Mouse (Mus musculus) effector memory CD4-positive, alpha-beta T cell, adult 7 months (primary cell): ENCODE measurements around the gene Arhgap19. TPM values are rescaled to one million over a fixed set of nuclear protein-coding genes. Genes with fewer than 3 reads are reported as not detected.

Experiments
- polyA plus RNA-seq: library from polyadenylated mRNA; unstranded; fragments of 100-300 nt; shearing (Covaris generic); gene quantifications from one replicate; pipeline ENCODE4 v1.2.1, GENCODE M21; 2017

Arhgap19 gene
- 1.9 TPM for polyA plus RNA-seq

DNA sequence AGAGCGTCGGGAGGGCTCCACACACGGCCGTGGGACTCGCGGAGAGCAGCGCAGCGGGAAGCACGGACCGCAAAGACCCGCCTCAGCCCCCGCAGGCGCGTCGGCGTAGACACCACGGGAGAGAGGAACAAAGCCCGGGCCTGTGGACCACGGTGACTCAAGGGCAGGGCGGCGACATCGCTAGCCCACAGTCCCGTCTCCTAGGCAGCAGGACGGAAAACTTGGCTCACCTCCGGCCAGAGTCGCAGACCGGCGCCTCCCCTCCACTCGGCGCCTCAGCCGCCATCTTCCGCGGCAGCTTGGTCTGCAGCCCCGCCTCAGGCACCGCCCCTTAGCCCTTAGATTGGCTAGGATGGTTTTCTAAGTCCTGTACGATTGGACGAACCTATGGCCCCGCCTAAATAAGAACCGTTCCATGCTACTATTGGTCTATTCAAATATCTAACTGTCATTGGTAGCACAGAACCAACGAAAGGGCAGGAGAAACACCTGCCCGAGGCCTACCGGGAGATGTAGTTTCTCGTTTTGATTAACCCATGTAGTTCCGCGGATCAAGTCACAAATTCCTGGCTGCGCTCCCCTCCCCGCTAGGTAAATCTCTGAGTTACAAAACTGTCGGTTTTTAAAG is at the start of gene Arhgap19:
TSS of gene Arhgap19 (minus strand) at position 306 of the 628 bp plus-strand sequence.

DNA sequence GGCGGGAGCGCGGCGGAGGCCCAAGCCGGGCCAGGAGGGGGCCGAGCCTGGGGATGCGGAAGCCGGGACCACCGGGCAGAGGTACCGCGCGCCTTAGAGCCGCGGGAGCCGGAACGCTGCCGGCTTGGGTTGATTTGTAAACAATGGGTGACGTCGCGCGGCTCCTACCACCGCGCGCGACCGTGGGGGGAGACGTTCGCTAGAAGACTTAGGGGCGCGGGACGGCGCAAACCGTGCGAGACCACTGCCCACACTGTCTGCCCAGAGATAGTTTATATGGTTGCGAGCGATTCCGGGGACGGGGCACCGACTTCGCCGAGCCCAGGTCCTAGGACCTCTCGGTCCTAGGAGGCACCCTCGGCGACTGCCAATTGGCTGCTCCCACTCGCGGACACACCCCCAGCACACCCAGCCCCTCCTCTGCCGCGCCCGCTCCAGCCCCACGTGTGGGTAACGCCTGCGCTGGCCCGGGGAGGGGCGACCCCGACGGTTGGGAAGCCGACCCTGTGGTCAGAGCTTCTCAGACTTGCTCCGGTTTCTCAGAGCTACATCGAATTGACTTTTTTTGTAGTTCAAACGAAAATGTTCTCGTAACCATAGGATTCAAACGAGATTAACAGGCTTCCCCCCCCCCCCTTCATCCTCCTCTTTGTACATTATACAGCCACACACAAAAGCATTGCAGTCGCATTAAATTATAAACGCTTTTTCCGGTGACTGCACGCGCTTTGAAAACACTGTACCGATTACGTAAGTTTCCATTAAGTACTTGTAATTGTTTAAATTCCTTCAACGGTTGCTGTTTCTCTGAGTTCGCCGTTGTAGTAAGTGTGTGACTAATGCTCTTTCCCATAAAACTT is 46.4 kb upstream of the Arhgap19 start, which contains the start of gene Frat2:
TSS of gene Frat2 (minus strand) at position 141 of the 860 bp plus-strand sequence.

DNA sequence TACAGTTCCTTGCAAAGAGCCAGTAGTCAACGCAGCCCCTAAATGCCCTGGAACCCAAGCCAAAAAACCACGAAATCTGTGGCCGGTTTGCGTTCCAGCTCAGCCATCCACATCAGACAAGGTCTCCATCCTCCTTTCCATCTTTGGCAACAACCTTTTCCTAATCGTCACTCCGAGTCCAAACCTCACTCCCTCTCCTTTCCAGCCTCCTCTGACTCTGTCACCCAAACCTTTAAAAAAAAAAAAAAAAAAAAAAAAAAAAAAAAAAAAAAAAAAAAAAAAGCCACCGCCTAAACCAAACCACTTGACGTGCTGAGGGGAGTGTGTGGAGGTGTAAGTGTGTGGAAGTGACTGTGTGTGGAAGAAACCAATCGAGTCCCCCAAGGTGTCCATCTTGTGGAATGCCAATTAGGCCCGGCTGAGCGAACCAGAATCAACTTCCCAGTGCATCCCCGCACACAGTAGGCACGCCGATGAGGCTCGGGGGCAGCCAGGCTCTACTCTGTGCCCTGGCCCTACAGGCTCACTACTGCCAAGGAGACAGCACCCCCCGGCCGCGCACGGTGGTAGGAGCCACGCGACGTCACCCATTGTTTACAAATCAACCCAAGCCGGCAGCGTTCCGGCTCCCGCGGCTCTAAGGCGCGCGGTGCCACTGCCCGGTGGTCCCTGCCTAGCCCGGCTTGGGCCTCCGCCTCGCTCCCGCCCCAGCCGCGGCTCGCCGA is 27.7 kb upstream of the Arhgap19 start, which contains the start of gene Frat1:
TSS of gene Frat1 (plus strand) at position 590 of the 725 bp plus-strand sequence.

DNA sequence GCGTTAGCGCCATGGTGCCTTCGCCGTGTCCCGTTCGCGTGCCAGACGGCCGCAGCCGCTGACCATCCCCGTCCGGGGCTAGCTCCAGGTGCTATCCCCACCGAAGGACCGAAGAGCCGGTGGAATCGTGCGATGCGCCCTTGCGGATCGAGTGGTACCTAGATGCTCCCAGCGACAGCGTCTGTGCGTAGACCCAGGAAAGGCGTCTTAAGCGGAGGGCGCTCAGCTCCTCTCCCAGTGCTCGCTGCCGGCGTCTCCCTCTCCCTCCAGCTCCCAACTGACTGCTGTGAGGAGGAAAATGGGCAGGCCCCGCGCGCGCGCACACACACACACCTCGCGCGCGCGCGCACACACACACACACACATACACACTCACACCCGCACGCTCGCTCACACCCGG is 58.5 kb downstream of the Arhgap19 start, which contains the start of gene Slit1:
TSS of gene Slit1 (minus strand) at position 270 of the 400 bp plus-strand sequence.

Other genes starting within 250 kb of the Arhgap19 start
- gene Gm340, start 219.7 kb downstream of the Arhgap19 start, polyA plus RNA-seq: 7.7 TPM
- gene Slit1, start 58.4 kb downstream of the Arhgap19 start, polyA plus RNA-seq: 0.11 TPM
- gene Frat1, start 27.9 kb upstream of the Arhgap19 start, polyA plus RNA-seq: 5.5 TPM
- 69.2 TPM for gene Frat2, start 46.1 kb upstream of the Arhgap19 start, polyA plus RNA-seq
- gene Rrp12, start 94.1 kb upstream of the Arhgap19 start, polyA plus RNA-seq: 30.7 TPM
- 146 TPM for gene Pgam1, start 109.9 kb upstream of the Arhgap19 start, polyA plus RNA-seq
- gene Exosc1, start 131.4 kb upstream of the Arhgap19 start, polyA plus RNA-seq: 64.2 TPM
- gene Zdhhc16, start 131.4 kb upstream of the Arhgap19 start, polyA plus RNA-seq: 35.3 TPM
- gene Mms19, start 179.1 kb upstream of the Arhgap19 start, polyA plus RNA-seq: 59.3 TPM
- gene Ubtd1, start 179.7 kb upstream of the Arhgap19 start, polyA plus RNA-seq: 4.7 TPM
- not detected for gene Ankrd2, start 234.0 kb upstream of the Arhgap19 start, polyA plus RNA-seq
- 0.23 TPM for gene Hoga1, start 243.6 kb upstream of the Arhgap19 start, polyA plus RNA-seq